Mouse (Mus musculus): ENCODE measurements around the gene Asic2.

DNA sequence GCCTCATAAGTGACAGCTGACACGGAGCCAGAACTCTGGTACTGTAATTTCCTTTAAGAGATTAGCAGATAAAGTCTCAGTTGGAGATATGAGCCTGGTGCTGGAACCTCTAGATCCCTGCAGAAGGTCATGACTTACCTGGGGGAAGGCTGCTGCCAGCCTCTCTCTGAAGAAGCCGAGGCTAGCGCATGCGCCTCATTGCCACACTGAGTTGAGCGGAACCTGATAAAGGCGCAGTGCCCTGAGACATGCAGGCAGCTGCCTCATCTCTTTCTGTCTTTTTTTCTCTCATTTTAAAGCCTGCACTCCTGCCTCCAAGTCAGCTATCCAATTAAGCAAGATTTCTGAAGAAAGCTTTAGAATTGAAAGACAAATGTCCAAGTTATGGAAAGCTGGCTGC lies 551.9 kb downstream of the Asic2 start:
- TF ChIP-seq EP300 (optimal IDR thresholded peaks at IDR 0.05) (no peak), CTCF (IDR thresholded peaks at IDR 0.05; ENCODE audit: low read depth) (no peak)

Data from stomach, postnatal 0 days (tissue).